Mouse (Mus musculus) embryo, embryonic 10.5 days (tissue): ENCODE results near the gene Wdr20rt.
A peak's percentile ranks its signal among the peaks of the same experiment; 100 is the strongest.
"Not testable (repeated sequence)": the region's sequence is repeated elsewhere in the genome, so short reads cannot be mapped to it uniquely, and the experiment has no call there.

Experiments
- DNase-seq: peaks from one replicate; pipeline ENCODE4 v3.0.0-alpha.2; 2015; ENCODE audit warnings: low spot score

Gene Wdr20rt

DNA sequence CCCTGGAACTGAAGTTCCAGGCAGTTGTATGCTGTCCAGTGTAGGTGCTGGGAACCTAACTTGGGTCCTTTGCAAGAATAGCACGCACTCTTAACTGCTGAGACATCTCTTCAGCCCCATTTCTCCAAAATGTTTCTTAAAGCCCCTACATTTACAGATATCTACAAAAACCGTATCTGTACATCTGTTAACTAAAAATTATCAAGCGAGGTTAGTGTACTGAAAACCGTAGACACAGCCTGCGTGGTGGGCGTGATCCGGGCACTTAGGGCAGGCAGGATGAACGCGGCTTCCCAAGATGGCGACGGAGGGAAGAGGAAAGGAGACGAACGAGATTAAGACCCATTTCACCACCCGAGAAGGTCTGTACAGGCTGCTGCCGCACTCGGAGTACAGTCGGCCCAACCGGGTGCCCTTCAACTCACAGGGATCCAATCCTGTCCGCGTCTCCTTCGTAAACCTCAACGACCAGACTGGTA, at the start of gene Wdr20rt:
Gene Wdr20rt (plus strand): TSS at position 51 of the 479 bp plus-strand sequence.
- no peak for DNase-seq

DNA sequence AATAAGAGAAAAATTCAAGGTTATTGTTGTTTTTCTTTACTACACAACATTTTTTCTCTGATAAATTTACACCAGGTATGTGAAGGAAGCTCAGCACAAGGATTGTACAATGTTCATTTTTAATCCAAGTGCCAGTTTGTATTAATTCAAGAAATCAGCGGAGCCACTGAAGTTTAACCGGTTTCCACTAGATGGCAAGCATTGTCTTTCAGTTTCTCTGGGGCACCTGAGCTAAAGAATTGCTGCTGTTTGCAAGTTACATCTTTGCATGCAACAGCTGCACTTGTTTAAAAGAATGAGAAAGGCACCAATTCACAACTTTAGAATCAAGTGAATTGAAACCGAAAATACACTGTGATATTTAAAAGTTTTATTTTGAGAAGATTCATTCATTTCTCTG, 38.0 kb upstream of the Wdr20rt start:
- DNase-seq: peak; percentile 24

DNA sequence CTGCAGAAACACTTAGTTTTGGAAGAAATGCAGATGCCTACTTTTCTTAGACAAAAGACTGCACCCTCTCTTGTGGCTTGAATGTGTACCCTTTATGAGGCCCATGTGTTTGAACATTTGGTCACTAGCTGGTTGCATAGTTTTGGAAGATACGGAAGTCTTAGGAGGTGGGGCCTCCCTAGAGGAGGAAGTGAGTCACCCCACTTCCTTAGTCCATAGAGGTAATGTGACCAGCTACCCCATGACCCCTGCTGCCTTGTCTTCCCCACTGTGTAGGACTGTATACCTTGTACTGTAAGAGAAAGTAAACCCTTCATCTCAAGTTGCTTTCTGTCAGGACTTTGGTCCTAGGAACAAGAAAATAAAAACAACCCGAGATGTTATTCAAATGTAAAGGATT, 36.1 kb upstream of the Wdr20rt start:
- DNase-seq: no peak

DNA sequence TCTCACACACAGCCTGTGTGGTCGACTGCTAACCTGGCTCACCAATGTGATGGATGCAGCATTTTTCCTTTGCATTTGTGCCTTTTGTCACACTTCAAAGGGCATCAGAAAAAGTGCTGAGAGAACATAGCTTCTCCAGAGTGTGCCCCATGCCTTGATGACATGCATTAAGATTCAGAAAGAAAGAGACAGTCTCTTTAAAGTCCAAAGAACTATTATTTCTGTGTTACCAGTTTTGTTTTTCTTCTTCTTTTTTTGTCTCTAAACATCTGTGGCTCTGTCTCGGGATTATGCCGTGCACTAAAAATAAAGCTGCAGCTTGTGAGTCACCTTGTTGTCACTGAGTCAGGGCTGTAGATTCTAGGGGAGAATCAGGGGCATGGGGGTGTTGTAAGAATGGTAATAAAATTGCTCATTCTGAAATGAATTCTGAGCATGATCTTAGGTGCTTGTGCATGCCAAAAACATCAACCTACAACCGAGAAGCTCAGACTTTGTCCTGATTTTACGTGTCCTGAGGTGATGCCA, 31.2 kb upstream of the Wdr20rt start:
- DNase-seq: no peak

DNA sequence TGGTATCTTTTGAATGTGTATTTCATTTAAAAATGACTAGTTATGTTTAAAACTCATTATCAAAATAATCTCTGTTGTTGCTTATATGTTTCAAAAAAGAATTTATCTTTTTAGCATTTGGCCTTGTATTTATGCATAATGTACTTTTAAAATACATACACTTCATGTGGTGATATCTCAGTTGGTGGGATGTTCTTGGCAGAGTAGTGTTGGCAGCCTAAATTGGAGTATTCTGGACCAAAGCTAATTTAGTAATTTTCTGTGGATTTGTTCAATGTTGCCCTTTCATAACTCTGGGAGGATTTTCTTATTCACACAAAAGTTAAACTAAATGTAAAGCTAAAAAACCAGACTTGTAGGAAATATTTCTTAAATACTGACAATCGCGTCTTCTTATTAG, 23.5 kb upstream of the Wdr20rt start:
- DNase-seq: no peak

DNA sequence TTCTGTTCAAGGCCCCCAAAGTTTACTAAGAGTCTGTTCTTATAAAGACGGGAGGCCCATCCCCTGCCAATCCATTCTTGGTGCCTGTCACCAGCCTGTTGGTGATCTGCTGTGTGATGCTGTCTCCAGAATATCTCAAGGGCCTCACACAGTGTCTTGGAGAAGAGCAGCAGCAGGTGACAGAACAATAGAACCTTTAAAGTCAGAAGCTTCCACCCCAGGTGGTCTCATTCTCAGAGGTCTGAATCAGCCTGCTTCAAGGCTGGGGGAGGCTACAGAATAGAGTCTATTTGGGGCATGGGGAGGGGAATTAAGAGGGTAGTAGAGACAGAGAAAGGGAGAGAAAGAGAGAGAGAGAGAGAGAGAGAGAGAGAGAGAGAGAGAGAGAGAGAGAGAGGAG, 18.9 kb upstream of the Wdr20rt start:
- DNase-seq: no peak

DNA sequence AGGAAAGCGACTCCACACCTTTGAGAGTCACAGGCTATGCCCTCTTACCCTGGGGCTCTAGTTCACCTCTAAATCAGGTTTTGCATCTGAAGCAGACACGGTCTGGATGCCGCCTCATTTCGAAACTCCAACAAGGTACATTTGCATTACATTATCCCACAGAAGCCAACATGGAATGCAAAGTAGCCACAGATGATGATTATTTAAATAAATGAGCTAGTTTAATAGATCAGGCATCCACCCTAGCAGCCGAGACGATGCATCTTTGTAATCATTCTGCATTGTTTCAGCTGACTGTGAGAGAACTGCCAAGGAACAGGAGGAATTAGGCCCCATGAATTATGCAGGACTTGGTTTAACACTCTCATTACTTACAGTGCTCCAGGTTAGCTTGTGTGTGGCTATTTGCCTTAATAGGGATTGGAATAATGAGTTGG, 8.9 kb upstream of the Wdr20rt start:
- DNase-seq: no peak

DNA sequence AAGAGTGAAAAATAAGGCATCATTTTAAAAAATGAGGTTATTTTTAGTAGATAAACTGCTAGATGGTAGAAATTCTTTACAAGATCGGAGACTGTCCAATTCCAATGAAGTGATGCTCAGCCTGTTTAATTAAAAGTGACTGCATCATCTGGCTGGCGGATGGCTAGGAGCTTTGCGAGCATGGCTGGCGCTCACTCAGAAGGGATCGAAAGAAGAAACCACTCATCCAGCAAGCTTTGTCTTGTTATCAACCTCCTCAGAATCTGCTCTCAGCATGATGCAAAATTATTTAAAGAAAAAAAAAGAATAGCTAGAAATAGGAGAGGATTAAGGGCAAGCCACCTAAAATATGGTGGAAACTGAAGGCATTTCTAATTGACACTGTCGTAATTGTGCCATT, 3.3 kb downstream of the Wdr20rt start:
- no peak for DNase-seq

DNA sequence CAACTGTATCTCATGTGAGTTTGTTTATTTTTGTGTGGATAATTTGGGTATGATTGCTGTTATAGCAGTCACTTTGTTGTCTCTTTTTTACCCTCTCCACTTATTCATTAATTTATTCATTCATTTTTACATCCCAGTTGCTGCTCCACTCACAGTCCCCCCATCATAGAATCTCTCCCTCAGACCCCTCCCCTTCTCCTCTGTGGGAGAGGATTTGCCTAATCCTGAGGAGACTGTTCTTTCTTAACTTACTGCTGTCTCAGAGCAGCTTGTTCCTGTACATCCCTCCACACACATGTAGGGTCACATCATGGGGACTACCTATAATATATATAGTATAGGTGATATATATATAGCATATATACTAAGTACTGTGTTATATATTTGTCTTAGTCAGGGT, 3.7 kb downstream of the Wdr20rt start:
- no peak for DNase-seq

DNA sequence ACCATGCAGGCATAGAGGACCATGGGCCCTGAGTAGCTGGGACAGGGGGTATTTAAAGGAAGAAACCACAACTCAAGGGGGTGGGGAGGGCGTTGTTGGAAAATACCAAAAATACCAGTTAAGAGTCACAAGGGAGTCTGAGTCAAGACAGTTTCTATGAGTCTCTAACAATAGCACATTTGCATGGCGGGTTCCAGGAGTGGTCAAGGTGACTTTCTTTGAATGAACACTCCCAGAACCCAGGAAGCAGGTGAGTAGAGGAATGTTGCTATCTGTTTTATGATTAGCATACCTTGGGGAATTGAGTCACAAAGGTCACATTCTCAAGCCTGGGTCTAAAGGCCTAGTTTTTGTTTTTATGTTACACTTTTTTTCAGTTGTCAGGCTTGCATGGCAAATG, 7.5 kb downstream of the Wdr20rt start:
- not testable (repeated sequence) for DNase-seq

DNA sequence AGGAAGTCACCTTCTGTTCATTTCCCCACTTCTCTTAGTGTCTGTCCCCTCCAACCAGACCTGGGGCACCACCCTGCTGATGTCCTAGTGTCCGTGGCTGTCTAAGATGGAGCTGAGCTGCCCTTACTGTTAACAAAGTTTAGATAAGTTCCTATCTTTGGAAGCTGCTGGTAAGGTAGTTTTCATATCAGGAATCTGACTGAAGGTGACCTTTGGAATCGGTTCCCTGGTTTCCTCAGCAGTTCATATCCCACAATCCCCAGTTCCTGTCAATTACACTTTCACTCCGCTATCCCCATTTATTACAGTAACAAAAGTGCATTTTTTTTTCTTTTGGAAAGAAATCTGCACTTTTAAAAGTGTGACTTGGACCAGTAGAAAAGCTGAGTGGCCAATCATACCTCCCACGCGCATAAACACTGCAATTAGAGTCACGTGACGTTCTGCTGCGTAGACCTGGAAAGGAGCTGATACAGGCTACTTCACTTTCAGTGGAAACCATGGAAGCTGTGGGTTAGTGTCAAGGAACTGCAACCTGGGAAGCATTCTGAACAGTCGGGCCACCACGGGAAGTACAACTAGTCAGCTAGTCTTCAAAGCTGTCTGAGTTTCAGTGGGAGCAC, 24.9 kb downstream of the Wdr20rt start:
- DNase-seq: no peak

DNA sequence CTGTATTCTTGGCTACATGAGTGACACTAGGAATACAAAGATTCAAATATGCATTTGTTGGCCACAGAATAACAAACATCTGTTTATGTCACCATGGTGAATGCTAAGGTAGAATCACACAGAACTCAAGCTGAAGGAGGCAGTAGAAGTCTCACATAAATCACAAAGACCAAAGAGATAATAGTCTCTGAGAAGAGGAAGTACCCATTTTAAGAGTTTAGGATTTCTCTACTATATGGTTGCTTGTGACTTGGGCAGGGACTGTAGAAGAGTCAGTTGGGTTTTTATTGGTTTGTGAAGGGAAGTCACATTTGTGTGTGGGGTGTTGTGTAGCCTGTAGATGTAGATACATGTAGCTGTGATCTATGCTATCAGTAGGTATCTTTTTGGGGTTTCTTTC, 31.6 kb downstream of the Wdr20rt start:
- no peak for DNase-seq

DNA sequence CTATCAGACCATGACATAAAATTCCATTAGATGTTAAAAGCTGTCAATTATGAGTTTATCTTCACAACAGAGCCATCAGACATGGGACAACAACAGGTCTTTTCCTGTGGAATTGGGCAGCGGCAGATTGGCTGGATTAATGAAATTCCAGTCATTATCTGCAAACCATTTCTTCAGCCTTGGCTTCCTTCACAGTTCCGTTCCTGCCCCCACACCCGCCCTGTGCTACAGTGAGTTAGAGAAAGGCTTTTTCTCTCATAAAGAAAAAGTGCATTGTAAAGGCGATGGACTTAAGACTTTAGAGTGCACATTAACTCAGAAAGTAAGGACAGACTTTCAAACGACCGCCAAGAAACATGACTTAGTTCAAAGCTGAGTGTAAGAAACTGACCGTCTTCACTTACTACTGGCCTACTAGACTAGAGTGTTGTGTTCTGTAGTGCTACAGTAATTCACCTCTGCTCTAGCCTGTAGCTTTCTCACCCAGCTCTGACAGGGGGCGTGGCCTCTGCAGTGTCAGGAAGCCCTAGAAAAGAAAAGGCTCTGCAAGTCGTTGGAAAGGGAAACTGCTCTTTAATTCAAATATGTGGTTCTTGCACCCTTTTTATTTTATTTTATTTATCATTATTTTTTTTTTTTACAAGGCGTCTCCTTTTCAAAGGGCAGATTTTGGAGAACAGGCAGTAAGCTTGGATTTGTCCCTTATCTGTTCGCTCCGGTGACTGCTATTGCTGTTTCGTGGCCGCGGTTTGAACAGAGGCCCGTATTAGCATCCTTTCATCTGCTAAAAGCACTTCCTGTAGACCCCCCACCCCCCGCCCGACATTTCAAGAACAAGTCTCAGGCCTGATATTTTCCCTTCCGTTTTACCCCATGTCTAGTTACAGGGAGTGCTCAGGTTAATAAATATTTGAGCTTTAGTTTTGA, 33.2 kb downstream of the Wdr20rt start:
- DNase-seq: peak; percentile 53

DNA sequence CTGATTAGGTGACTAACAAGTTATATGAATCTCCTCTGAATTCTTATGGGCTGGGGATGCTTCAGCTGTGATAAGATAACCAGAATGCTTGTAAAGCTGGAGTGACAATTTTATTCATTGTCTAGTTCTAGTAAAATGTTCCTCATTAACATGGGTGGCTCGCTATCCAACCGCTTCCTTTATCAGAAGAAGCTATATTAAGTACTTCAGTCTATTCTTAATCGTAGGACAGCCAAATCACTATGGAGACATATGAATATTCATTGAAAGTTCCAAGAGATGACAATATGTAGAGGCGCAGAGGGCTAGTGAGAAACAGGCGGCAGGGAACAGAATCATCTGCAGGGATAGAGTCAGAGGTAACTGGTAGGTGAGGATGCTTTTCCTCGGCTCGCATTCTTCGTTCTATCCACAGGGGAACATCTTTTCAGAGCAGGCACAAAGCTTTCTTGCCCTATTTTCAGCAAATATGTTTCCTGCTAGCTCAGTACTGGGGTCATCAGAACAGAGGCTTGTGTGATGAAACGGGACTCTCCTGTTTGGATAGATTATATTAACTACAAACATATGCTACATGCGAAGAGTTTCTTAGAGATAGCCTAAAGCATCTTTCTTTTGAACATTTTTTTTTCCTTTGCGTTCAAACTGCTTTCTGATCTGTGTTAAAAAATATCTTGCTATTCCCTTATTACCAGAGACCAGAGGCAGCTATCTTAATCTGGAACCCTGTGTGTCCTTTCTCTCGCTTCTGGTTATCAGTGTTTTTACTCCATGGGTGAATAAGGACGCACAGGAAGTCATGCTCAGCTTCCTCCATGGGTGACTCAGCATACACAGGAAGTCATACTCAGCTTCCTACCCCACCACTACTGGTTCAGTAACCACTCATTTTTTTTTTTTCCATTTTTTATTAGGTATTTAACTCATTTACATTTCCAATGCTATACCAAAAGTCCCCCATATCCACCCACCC, 34.1 kb downstream of the Wdr20rt start:
- no peak for DNase-seq

DNA sequence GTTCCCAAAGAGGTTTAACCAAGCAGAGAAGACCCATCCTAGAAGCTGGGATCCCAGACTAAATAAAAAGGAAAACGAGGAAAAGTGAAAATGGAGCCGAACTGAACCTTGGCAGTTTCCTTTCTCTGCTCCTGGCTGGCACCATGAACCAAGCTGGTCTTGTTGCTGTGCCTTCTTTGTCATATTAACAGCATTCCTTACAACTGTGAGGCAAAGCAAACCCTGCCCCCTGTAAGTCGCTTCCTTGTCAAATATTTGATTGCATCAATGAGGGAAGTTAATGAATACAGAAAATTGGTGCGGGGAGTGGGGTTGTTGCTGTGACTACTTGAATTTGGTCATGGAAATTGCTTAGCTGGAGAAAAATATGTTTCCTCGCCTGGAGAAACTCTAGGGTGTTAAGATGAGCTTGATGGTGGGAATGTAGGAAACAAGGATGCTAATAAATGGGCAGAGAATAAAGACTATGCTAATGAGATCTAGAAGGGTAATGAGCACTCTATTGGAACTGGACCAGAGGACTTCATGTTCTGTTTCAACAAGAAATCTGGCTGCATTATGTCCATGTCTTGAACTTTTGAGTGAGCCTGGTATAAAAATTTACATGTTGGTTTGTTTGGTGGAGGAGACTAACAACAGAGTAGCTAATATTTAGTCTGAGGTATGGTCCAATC, 43.1 kb downstream of the Wdr20rt start:
- no peak for DNase-seq

DNA sequence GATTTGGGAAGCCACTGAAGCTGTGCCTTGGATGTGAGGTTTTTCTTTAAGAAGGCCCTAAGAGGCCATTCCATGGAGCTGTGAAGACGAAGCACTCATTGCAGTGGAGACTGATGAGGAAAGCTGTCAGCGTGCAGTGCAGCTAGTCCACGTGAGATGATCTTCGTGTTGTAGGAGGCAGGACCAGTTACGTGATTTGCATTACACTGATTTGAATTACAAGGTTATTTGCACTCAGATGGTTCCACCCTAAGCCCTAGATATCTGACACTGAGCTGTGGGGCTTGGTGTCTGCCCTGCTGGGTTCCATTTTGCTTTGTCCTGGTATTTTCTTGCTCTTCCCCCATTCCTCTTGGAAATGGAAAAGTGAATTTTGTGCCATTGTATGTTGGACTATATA, 44.1 kb downstream of the Wdr20rt start:
- DNase-seq: no peak

DNA sequence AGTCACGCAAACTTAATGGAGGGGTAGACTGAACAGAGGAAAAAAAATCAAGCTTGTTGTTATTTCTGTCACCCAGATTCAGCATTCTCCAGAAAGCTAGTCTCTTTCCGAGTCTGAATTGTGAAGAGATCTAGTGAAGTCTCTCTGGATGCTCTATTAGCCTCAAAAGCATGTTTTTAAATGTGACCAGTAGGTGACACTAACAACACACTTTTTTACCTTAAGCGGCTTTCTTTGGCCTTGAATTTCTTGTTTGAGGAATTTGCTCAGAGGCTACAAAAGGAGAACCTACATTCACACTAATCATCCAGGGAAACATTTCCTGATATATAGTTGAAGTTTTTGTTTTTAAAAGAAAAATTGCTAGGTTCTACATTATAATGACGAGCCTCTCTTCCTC, 48.5 kb downstream of the Wdr20rt start:
- DNase-seq: peak; percentile 61
